Mouse (Mus musculus): ENCODE results near the gene Kcnd3. TPM values are rescaled to one million over a fixed set of nuclear protein-coding genes. Genes with fewer than 3 reads are reported as not detected.
A peak's percentile ranks its signal among the peaks of the same experiment; 100 is the strongest.

Kcnd3 gene
- polyA plus RNA-seq, 1 experiment from 2014 or later = 1.1 TPM

- no peaks in the 10 kb centered on the region for H3K4me1 ChIP-seq (replicated peaks; ENCODE audit: control insufficient read depth, insufficient read depth, low read length)
- 80% methylated on average over 3 of the region's 3 CpGs for WGBS
- no peak overlapping the region for H3K4me2 ChIP-seq (replicated peaks; ENCODE audit: low read depth)
- ATAC-seq = no peak
- no peak overlapping the region for H3K27ac ChIP-seq (ENCODE audit: low read depth, low read length)
- H3K9ac ChIP-seq (ENCODE audit: low read depth, low read length) = no peak overlapping the region
- H3K4me3 ChIP-seq (ENCODE audit: low read depth, low read length) = no peak overlapping the region
- no peaks in the 10 kb centered on the region for H3K9me3 ChIP-seq (ENCODE audit: control insufficient read depth)
- no peaks in the 10 kb centered on the region for H3K36me3 ChIP-seq (ENCODE audit: control insufficient read depth, insufficient read depth)
- TF ChIP-seq CTCF (IDR thresholded peaks at IDR 0.05; ENCODE audit: low read depth) = no peak
- H3K27me3 ChIP-seq (replicated peaks; ENCODE audit: control insufficient read depth, insufficient read depth, low read length) = no peaks in the 10 kb centered on the region
Measured at GRCm38 (mm10) chr3:105408211-105408610, 43.9 kb upstream of the Kcnd3 start.

DNA sequence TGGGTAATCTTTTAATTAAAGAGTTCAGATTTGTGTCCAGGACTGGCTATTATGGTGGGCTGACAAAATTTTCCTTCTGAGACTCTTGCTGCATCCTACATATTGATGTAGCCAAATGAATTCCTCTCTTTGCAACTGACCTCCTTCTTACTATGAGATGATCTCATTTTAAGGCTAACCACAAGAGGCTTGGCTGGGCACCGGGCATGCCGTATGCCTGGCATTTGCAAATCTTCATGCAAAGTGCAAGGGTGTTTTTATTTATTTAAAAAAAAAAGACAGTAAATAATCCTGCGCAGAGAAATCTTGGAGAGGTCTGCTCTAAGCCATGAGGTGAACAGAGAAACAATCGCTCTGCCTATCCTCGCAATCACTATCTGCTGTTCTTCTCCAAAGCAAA, 41.3 kb upstream of the Kcnd3 start:
- no peak for TF ChIP-seq CTCF (IDR thresholded peaks at IDR 0.05; ENCODE audit: low read depth)
- no peaks in the 10 kb centered on the region for H3K4me1 ChIP-seq (replicated peaks; ENCODE audit: control insufficient read depth, insufficient read depth, low read length)
- no peak for ATAC-seq
- no peak overlapping the region for H3K27ac ChIP-seq (ENCODE audit: low read depth, low read length)
- no peaks in the 10 kb centered on the region for H3K9me3 ChIP-seq (ENCODE audit: control insufficient read depth)
- H3K36me3 ChIP-seq (ENCODE audit: control insufficient read depth, insufficient read depth) = no peaks in the 10 kb centered on the region
- no peak overlapping the region for H3K4me2 ChIP-seq (replicated peaks; ENCODE audit: low read depth)
- WGBS = 91% methylated on average over 5 of the region's 5 CpGs
- no peaks in the 10 kb centered on the region for H3K27me3 ChIP-seq (replicated peaks; ENCODE audit: control insufficient read depth, insufficient read depth, low read length)
- H3K9ac ChIP-seq (ENCODE audit: low read depth, low read length) = no peak overlapping the region
- H3K4me3 ChIP-seq (ENCODE audit: low read depth, low read length) = no peak overlapping the region

- Histone ChIP-seq H3K27me3 (replicated peaks; ENCODE audit: control insufficient read depth, insufficient read depth, low read length) (no peaks in the 10 kb centered on the region), H3K36me3 (ENCODE audit: control insufficient read depth, insufficient read depth) (no peaks in the 10 kb centered on the region), H3K4me1 (replicated peaks; ENCODE audit: control insufficient read depth, insufficient read depth, low read length) (no peaks in the 10 kb centered on the region), H3K4me3 (ENCODE audit: low read depth, low read length) (no peak overlapping the region), H3K9me3 (ENCODE audit: control insufficient read depth) (no peaks in the 10 kb centered on the region), H3K4me2 (replicated peaks; ENCODE audit: low read depth) (no peak overlapping the region), H3K9ac (ENCODE audit: low read depth, low read length) (no peak overlapping the region), H3K27ac (ENCODE audit: low read depth, low read length) (no peak overlapping the region)
- no peak for ATAC-seq
- WGBS = 80% methylated on average over 4 of the region's 4 CpGs
- no peak for TF ChIP-seq CTCF (IDR thresholded peaks at IDR 0.05; ENCODE audit: low read depth)
Measured at GRCm38 (mm10) chr3:105411776-105412175, 40.4 kb upstream of the Kcnd3 start.

- Histone ChIP-seq H3K9ac (ENCODE audit: low read depth, low read length) (no peak overlapping the region), H3K27ac (ENCODE audit: low read depth, low read length) (no peak overlapping the region), H3K4me1 (replicated peaks; ENCODE audit: control insufficient read depth, insufficient read depth, low read length) (no peaks in the 10 kb centered on the region), H3K9me3 (ENCODE audit: control insufficient read depth) (no peaks in the 10 kb centered on the region), H3K36me3 (ENCODE audit: control insufficient read depth, insufficient read depth) (no peaks in the 10 kb centered on the region), H3K27me3 (replicated peaks; ENCODE audit: control insufficient read depth, insufficient read depth, low read length) (no peaks in the 10 kb centered on the region), H3K4me2 (replicated peaks; ENCODE audit: low read depth) (no peak overlapping the region), H3K4me3 (ENCODE audit: low read depth, low read length) (no peak overlapping the region)
- 77% methylated on average over 2 of the region's 2 CpGs for WGBS
- no peak for ATAC-seq
- no peak for TF ChIP-seq CTCF (IDR thresholded peaks at IDR 0.05; ENCODE audit: low read depth)
Measured at GRCm38 (mm10) chr3:105412229-105412628, 39.9 kb upstream of the Kcnd3 start.

DNA sequence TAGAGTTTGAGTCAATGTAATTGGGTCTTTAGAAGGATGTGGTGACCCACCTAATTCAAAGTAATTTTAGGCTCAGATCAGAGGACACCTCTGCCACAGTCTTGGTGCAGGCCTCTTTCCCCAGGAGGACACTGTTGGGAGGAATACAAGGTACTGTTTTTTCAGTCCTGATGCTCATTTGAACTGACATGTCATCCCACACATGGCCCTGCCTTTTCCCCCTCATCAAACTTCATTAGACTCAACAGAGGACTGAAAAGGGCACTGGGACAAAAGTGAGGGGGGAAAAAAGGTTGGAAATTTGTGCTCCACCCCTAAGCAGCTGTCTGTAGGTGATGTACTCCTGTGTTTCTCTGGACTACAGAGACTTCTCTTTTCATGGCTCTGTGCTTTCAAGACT, 39.4 kb upstream of the Kcnd3 start:
- Histone ChIP-seq H3K4me3 (ENCODE audit: low read depth, low read length) (no peak overlapping the region), H3K9me3 (ENCODE audit: control insufficient read depth) (no peaks in the 10 kb centered on the region), H3K36me3 (ENCODE audit: control insufficient read depth, insufficient read depth) (no peaks in the 10 kb centered on the region), H3K4me2 (replicated peaks; ENCODE audit: low read depth) (no peak overlapping the region), H3K27me3 (replicated peaks; ENCODE audit: control insufficient read depth, insufficient read depth, low read length) (no peaks in the 10 kb centered on the region), H3K27ac (ENCODE audit: low read depth, low read length) (no peak overlapping the region), H3K9ac (ENCODE audit: low read depth, low read length) (no peak overlapping the region), H3K4me1 (replicated peaks; ENCODE audit: control insufficient read depth, insufficient read depth, low read length) (no peaks in the 10 kb centered on the region)
- no peak for ATAC-seq
- TF ChIP-seq CTCF (IDR thresholded peaks at IDR 0.05; ENCODE audit: low read depth) = no peak

DNA sequence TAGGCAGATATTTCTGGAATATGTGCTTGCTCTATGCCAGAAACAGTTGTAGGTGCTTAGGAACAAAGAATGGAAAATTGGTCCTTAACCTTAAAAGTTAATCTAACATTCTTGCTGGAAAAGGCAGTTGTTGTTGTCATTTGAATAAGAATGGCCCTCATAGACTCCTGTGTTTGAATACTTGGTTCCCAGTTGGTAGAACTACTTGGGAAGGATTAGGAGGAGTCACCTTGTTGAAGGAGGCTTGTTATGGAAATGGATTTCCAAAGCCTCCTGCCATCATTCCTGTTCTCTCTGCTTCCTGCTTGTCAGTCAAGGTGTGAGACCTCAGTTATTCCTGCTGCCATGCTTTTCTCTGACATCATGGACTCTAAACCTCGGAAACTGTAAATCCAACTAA, 33.7 kb upstream of the Kcnd3 start:
- 95% methylated on average over 1 of the region's 1 CpGs for WGBS

GRCm38 (mm10) chr3:105422391-105422790, 29.7 kb upstream of the Kcnd3 start:
- ATAC-seq = no peak
- Histone ChIP-seq H3K4me3 (ENCODE audit: low read depth, low read length) (no peak overlapping the region), H3K9ac (ENCODE audit: low read depth, low read length) (no peak overlapping the region), H3K9me3 (ENCODE audit: control insufficient read depth) (0 out of 2 replicates have a peak, but pooled peaks cover 4% of the 10 kb centered on the region), H3K4me1 (replicated peaks; ENCODE audit: control insufficient read depth, insufficient read depth, low read length) (no peaks in the 10 kb centered on the region), H3K4me2 (replicated peaks; ENCODE audit: low read depth) (no peak overlapping the region), H3K36me3 (ENCODE audit: control insufficient read depth, insufficient read depth) (no peaks in the 10 kb centered on the region), H3K27ac (ENCODE audit: low read depth, low read length) (no peak overlapping the region), H3K27me3 (replicated peaks; ENCODE audit: control insufficient read depth, insufficient read depth, low read length) (no peaks in the 10 kb centered on the region)
- TF ChIP-seq CTCF (IDR thresholded peaks at IDR 0.05; ENCODE audit: low read depth) = peak; percentile 40

More for the DNA sequence above, 33.7 kb upstream of the Kcnd3 start:
- H3K9me3 ChIP-seq (ENCODE audit: control insufficient read depth) = 0 out of 2 replicates have a peak, but pooled peaks cover 4% of the 10 kb centered on the region
- no peak overlapping the region for H3K4me2 ChIP-seq (replicated peaks; ENCODE audit: low read depth)
- no peak overlapping the region for H3K4me3 ChIP-seq (ENCODE audit: low read depth, low read length)
- no peak overlapping the region for H3K9ac ChIP-seq (ENCODE audit: low read depth, low read length)
- H3K4me1 ChIP-seq (replicated peaks; ENCODE audit: control insufficient read depth, insufficient read depth, low read length) = no peaks in the 10 kb centered on the region
- ATAC-seq = no peak
- TF ChIP-seq CTCF (IDR thresholded peaks at IDR 0.05; ENCODE audit: low read depth) = no peak
- no peaks in the 10 kb centered on the region for H3K36me3 ChIP-seq (ENCODE audit: control insufficient read depth, insufficient read depth)
- H3K27ac ChIP-seq (ENCODE audit: low read depth, low read length) = no peak overlapping the region
- no peaks in the 10 kb centered on the region for H3K27me3 ChIP-seq (replicated peaks; ENCODE audit: control insufficient read depth, insufficient read depth, low read length)

Measured in intestine, postnatal 0 days (tissue).